7 mouse cellular contexts compared by ENCODE assay signal in the genomic region with DNA sequence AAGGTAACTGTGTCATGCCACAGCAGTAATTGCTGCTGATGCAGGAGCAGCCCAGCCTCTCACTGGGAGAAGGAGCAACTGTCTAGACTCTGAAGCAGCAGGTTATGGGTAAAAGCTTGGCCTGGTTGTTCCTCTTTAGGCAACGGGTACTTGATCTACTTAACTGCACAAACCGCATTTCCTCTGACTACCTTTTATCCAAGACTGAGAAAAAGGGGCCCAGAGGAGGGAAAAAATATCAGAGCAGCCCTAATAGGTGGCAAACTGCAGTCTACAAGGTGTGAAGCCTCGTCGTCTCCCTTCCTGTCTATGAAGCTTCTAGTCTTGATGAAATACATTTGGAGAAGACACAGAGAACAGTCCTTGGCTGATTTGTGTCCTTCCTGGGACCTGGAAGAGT. TPM values are rescaled to one million over a fixed set of nuclear protein-coding genes. Genes with fewer than 3 reads are reported as not detected.
DNase-seq lines count a peak whose midpoint lies in the region; ATAC-seq and TF ChIP-seq lines count a peak whose summit lies in the region.

No protein-coding gene starts in this region.

- H3K4me2 ChIP-seq in lung, embryonic 16.5 days (ENCODE audit: low read depth, low read length): peak overlapping the region; percentile 85
- peak overlapping the region; percentile 92 for H3K4me2 ChIP-seq in limb, embryonic 14.5 days (replicated peaks; ENCODE audit: low read depth, low read length, severe bottlenecking)
- H3K4me2 ChIP-seq in stomach, embryonic 14.5 days (replicated peaks; ENCODE audit: low read depth, low read length): peak overlapping the region; percentile 56

- peak overlapping the region; percentile 67 for H3K4me3 ChIP-seq in lung, embryonic 16.5 days (ENCODE audit: low read length)
- H3K4me3 ChIP-seq in embryonic fibroblast, embryonic 13.5 days (ENCODE audit: insufficient read depth, low read length): peak overlapping the region; percentile 54
- peak overlapping the region; percentile 83 for H3K4me3 ChIP-seq in limb, embryonic 14.5 days (replicated peaks; ENCODE audit: low read length)
- H3K4me3 ChIP-seq in stomach, embryonic 14.5 days (ENCODE audit: low read depth, low read length): peak overlapping the region; percentile 63

- H3K4me1 ChIP-seq in lung, embryonic 16.5 days (replicated peaks; ENCODE audit: control insufficient read depth, insufficient read depth, low read length): peaks cover 17% of the 10 kb centered on the region
- peaks cover 4% of the 10 kb centered on the region; the same call in 1 of the 2 replicates for H3K4me1 ChIP-seq in embryonic fibroblast, embryonic 13.5 days (ENCODE audit: control insufficient read depth, insufficient read depth, low read length)
- peaks cover 13% of the 10 kb centered on the region for H3K4me1 ChIP-seq in limb, embryonic 14.5 days (ENCODE audit: control insufficient read depth, insufficient read depth, low read length)
- peaks cover 13% of the 10 kb centered on the region for H3K4me1 ChIP-seq in stomach, embryonic 14.5 days (ENCODE audit: control insufficient read depth, insufficient read depth, low read length)

- WGBS in lung, embryonic 16.5 days: 78% methylated on average over 4 of the region's 4 CpGs
- WGBS in limb, embryonic 14.5 days: 76% methylated on average over 4 of the region's 4 CpGs
- WGBS in stomach, embryonic 14.5 days: 69% methylated on average over 4 of the region's 4 CpGs

- no peak for DNase-seq in lung, adult 18-20 months
- no peak for DNase-seq in limb, embryonic 14.5 days (ENCODE audit: low spot score)
- DNase-seq in cerebellum, adult 18-20 months: no peak
- no peak for DNase-seq in cerebellum, adult 11 months

- H3K27ac ChIP-seq in lung, embryonic 16.5 days (ENCODE audit: low read length): peak overlapping the region; percentile 94
- H3K27ac ChIP-seq in embryonic fibroblast, embryonic 13.5 days (ENCODE audit: insufficient read depth, low read length): peak overlapping the region; percentile 96
- H3K27ac ChIP-seq in limb, embryonic 14.5 days (replicated peaks; ENCODE audit: low read depth, low read length): peak overlapping the region; percentile 96
- H3K27ac ChIP-seq in stomach, embryonic 14.5 days (ENCODE audit: low read length): peak overlapping the region; percentile 93

- H3K27me3 ChIP-seq in lung, embryonic 16.5 days (ENCODE audit: control insufficient read depth, insufficient read depth, low read depth, low read length): no peaks in the 10 kb centered on the region
- H3K27me3 ChIP-seq in limb, embryonic 14.5 days (ENCODE audit: control insufficient read depth, insufficient read depth, low read length): no peaks in the 10 kb centered on the region
- H3K27me3 ChIP-seq in stomach, embryonic 14.5 days (ENCODE audit: control insufficient read depth, insufficient read depth, low read length): no peaks in the 10 kb centered on the region

- H3K9ac ChIP-seq in lung, embryonic 16.5 days (ENCODE audit: low read length): peak overlapping the region; percentile 83
- peak overlapping the region; percentile 70 for H3K9ac ChIP-seq in limb, embryonic 14.5 days (ENCODE audit: low read depth, low read length, severe bottlenecking)
- peak overlapping the region; percentile 46 for H3K9ac ChIP-seq in stomach, embryonic 14.5 days (replicated peaks; ENCODE audit: low read depth, low read length)

- no peak for ATAC-seq in lung, embryonic 16.5 days (ENCODE audit: low read depth)
- no peak for ATAC-seq in limb, embryonic 14.5 days (ENCODE audit: low FRiP score, low read depth)
- ATAC-seq in stomach, embryonic 14.5 days (ENCODE audit: insufficient number of reproducible peaks, insufficient read depth, low FRiP score, low read depth): no peak

- no peak; the same call in 1 of the 2 replicates for TF ChIP-seq POLR2A in embryonic fibroblast, embryonic 13.5 days (IDR thresholded peaks at IDR 0.05; ENCODE audit: low read depth, low read length)
- TF ChIP-seq POLR2A in limb, embryonic 14.5 days (IDR thresholded peaks at IDR 0.05; ENCODE audit: borderline replicate concordance, extremely low read depth, insufficient read depth, insufficient read length): no peak

- no peak for TF ChIP-seq CTCF in embryonic fibroblast, embryonic 13.5 days (IDR thresholded peaks at IDR 0.05; ENCODE audit: borderline replicate concordance, insufficient read depth, low read length)

- H3K9me3 ChIP-seq in lung, embryonic 16.5 days (ENCODE audit: control insufficient read depth, low read length): no peaks in the 10 kb centered on the region
- peaks cover 7% of the 10 kb centered on the region; the same call in 1 of the 2 replicates for H3K9me3 ChIP-seq in limb, embryonic 14.5 days (ENCODE audit: control insufficient read depth, low read length)
- peaks cover 5% of the 10 kb centered on the region; the same call in 1 of the 2 replicates for H3K9me3 ChIP-seq in stomach, embryonic 14.5 days (ENCODE audit: control insufficient read depth, low read depth, low read length)

- peaks cover 6% of the 10 kb centered on the region for H3K36me3 ChIP-seq in lung, embryonic 16.5 days (ENCODE audit: control insufficient read depth, insufficient read depth, low read length)
- H3K36me3 ChIP-seq in limb, embryonic 14.5 days (ENCODE audit: control insufficient read depth, insufficient read depth, low read length): peaks cover 11% of the 10 kb centered on the region
- peaks cover 3% of the 10 kb centered on the region; the same call in 1 of the 2 replicates for H3K36me3 ChIP-seq in stomach, embryonic 14.5 days (ENCODE audit: control insufficient read depth, insufficient read depth, low read length)

RNA-seq across cellular contexts. Expression of a gene that starts 0.6 kb away (rescaled TPM):
- 27.5 and 29.2 TPM in 2 replicates for polyA plus RNA-seq in lung, embryonic 16.5 days (2015; fragmentation: Nextera tagmentation; extraction: Ambion mirVana)
- 9.4 and 11.1 TPM in 2 replicates for polyA plus RNA-seq in embryonic fibroblast, embryonic 13.5 days (2011; ENCODE audit: insufficient read length, low read depth, missing spikeins)
- 34.9 and 39.4 TPM in 2 replicates for polyA plus RNA-seq in limb, embryonic 14.5 days (2012; rRNA removed)
- polyA plus RNA-seq in limb, embryonic 14.5 days (2014; fragmentation: Nextera tagmentation; extraction: Ambion mirVana): 23.2 and 28.6 TPM in 2 replicates
- 28.3 and 30.4 TPM in 2 replicates for polyA plus RNA-seq in stomach, embryonic 14.5 days (2014; fragmentation: Nextera tagmentation; extraction: Ambion mirVana)

RNA-seq across cellular contexts. Expression of a gene that starts 17.1 kb away (rescaled TPM):
- 0.46 and 0.52 TPM in 2 replicates for polyA plus RNA-seq in lung, embryonic 16.5 days (2015; fragmentation: Nextera tagmentation; extraction: Ambion mirVana)
- polyA plus RNA-seq in embryonic fibroblast, embryonic 13.5 days (2011; ENCODE audit: insufficient read length, low read depth, missing spikeins): 0.21 and 0.58 TPM in 2 replicates
- 0.73 and 1.1 TPM in 2 replicates for polyA plus RNA-seq in limb, embryonic 14.5 days (2012; rRNA removed)
- 0.91 and 0.98 TPM in 2 replicates for polyA plus RNA-seq in limb, embryonic 14.5 days (2014; fragmentation: Nextera tagmentation; extraction: Ambion mirVana)
- polyA plus RNA-seq in stomach, embryonic 14.5 days (2014; fragmentation: Nextera tagmentation; extraction: Ambion mirVana): 7.7 and 9.5 TPM in 2 replicates

RNA-seq across cellular contexts. Expression of a gene that starts 23.0 kb away (rescaled TPM):
- 14.6 and 19.8 TPM in 2 replicates for polyA plus RNA-seq in lung, embryonic 16.5 days (2015; fragmentation: Nextera tagmentation; extraction: Ambion mirVana)
- polyA plus RNA-seq in embryonic fibroblast, embryonic 13.5 days (2011; ENCODE audit: insufficient read length, low read depth, missing spikeins): 30.9 and 33.3 TPM in 2 replicates
- 51.7 and 74.0 TPM in 2 replicates for polyA plus RNA-seq in limb, embryonic 14.5 days (2012; rRNA removed)
- 39.9 and 48.5 TPM in 2 replicates for polyA plus RNA-seq in limb, embryonic 14.5 days (2014; fragmentation: Nextera tagmentation; extraction: Ambion mirVana)
- polyA plus RNA-seq in stomach, embryonic 14.5 days (2014; fragmentation: Nextera tagmentation; extraction: Ambion mirVana): 29.4 and 29.7 TPM in 2 replicates

RNA-seq across cellular contexts. Expression of a gene that starts 26.8 kb away (rescaled TPM):
- polyA plus RNA-seq in lung, embryonic 16.5 days (2015; fragmentation: Nextera tagmentation; extraction: Ambion mirVana): 9.8 and 11.5 TPM in 2 replicates
- polyA plus RNA-seq in embryonic fibroblast, embryonic 13.5 days (2011; ENCODE audit: insufficient read length, low read depth, missing spikeins): 3.0 and 3.3 TPM in 2 replicates
- polyA plus RNA-seq in limb, embryonic 14.5 days (2012; rRNA removed): 10.6 and 16.7 TPM in 2 replicates
- polyA plus RNA-seq in limb, embryonic 14.5 days (2014; fragmentation: Nextera tagmentation; extraction: Ambion mirVana): 8.0 and 9.6 TPM in 2 replicates
- polyA plus RNA-seq in stomach, embryonic 14.5 days (2014; fragmentation: Nextera tagmentation; extraction: Ambion mirVana): 9.6 and 12.1 TPM in 2 replicates

RNA-seq across cellular contexts. Expression of a gene that starts 30.9 kb away (rescaled TPM):
- polyA plus RNA-seq in lung, embryonic 16.5 days (2015; fragmentation: Nextera tagmentation; extraction: Ambion mirVana): 0.48 and 0.75 TPM in 2 replicates
- 0.25 and 0.45 TPM in 2 replicates for polyA plus RNA-seq in embryonic fibroblast, embryonic 13.5 days (2011; ENCODE audit: insufficient read length, low read depth, missing spikeins)
- polyA plus RNA-seq in limb, embryonic 14.5 days (2012; rRNA removed): 0.38 and 0.41 TPM in 2 replicates
- 0.37 and 0.55 TPM in 2 replicates for polyA plus RNA-seq in limb, embryonic 14.5 days (2014; fragmentation: Nextera tagmentation; extraction: Ambion mirVana)
- 1.1 and 1.2 TPM in 2 replicates for polyA plus RNA-seq in stomach, embryonic 14.5 days (2014; fragmentation: Nextera tagmentation; extraction: Ambion mirVana)
